Mouse (Mus musculus): ENCODE results near the gene Mycbp2. TPM values are rescaled to one million over a fixed set of nuclear protein-coding genes. Genes with fewer than 3 reads are reported as not detected.
A peak's percentile ranks its signal among the peaks of the same experiment; 100 is the strongest.

The Mycbp2 gene
- polyA plus RNA-seq, 1 experiment: 50.7 TPM

- no peak for TF ChIP-seq CTCF (IDR thresholded peaks at IDR 0.05; ENCODE audit: borderline replicate concordance, insufficient read depth, low read length)
- no peak for TF ChIP-seq POLR2A (IDR thresholded peaks at IDR 0.05; ENCODE audit: low read depth, low read length)
- no peak overlapping the region for H3K27ac ChIP-seq (ENCODE audit: insufficient read depth, low read length)
- no peak overlapping the region for H3K4me3 ChIP-seq (ENCODE audit: insufficient read depth, low read length)
- no peaks in the 10 kb centered on the region; the same call in 1 of the 2 replicates for H3K4me1 ChIP-seq (ENCODE audit: control insufficient read depth, insufficient read depth, low read length)
Measured at GRCm38 (mm10) chr14:103354396-103355352, 8.1 kb upstream of the Mycbp2 start.

DNA sequence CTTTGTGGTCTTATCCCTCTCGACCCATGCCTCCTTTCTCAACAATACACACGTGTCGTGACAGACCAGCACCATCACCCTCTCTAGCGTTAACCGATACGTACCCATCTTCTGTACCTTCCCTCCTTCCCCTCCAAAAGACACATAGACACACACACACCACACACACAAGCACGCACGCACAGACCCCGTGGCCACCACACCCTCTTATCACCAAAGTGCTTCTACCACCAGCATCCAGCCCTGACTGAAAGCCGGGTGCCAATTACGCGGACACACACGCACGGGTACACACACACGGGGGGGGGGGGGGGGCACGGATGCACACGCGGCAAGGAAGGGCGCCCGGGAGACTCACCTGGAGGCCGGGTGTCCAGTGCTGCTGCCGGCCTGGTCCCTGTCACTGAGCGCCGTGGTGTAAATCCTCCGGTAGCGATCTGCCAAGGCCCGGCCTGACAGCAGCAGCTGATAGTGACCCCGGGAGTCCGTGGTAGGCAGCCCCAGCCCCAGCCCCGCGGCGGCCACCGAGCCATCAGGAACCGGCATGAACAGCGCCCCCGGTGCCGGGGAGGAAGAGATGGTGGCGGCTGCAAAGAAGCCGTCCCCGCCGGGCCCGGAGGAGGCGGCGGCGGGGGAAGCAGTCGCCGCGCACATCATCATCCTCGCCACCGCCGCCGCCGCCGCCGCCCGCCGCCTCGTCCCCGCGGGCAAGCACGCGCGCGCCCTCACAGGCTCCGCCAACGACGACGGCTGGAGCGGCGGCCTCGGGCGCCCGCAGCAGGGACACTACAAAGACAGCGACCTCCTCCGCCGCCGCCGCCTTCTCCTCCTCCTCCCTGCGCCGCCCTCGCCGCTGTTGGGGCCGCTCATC is 521 bp downstream of the Mycbp2 start:
- H3K27ac ChIP-seq (ENCODE audit: insufficient read depth, low read length): peak overlapping the region; percentile 48; the same call in 1 of the 2 replicates
- H3K4me3 ChIP-seq (ENCODE audit: insufficient read depth, low read length): peak overlapping the region; percentile 74
- TF ChIP-seq CTCF (IDR thresholded peaks at IDR 0.05; ENCODE audit: borderline replicate concordance, insufficient read depth, low read length): no peak
- TF ChIP-seq POLR2A (IDR thresholded peaks at IDR 0.05; ENCODE audit: low read depth, low read length): no peak
- no peaks in the 10 kb centered on the region for H3K4me1 ChIP-seq (ENCODE audit: control insufficient read depth, insufficient read depth, low read length)

DNA sequence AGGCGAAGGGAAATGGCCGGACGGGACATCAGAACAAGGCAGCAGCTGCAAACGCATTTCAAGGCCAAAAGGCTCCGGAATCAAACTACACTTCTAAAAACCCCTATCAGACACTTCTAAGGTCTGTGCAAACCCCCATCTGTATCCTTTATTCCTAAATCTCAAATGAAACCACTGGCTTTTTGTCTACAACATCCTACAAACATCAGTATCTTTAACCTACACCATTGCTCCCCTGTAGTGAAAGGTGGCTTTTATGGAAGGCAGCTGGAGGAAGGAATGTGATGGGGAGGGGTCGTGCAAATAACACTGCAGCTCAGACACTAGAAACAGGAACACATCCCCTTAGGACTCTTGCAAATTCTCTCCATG is 1.1 kb downstream of the Mycbp2 start:
- H3K27ac ChIP-seq (ENCODE audit: insufficient read depth, low read length): no peak overlapping the region
- peak overlapping the region; percentile 74 for H3K4me3 ChIP-seq (ENCODE audit: insufficient read depth, low read length)
- H3K4me1 ChIP-seq (ENCODE audit: control insufficient read depth, insufficient read depth, low read length): no peaks in the 10 kb centered on the region
- TF ChIP-seq CTCF (IDR thresholded peaks at IDR 0.05; ENCODE audit: borderline replicate concordance, insufficient read depth, low read length) (no peak), POLR2A (IDR thresholded peaks at IDR 0.05; ENCODE audit: low read depth, low read length) (no peak)

DNA sequence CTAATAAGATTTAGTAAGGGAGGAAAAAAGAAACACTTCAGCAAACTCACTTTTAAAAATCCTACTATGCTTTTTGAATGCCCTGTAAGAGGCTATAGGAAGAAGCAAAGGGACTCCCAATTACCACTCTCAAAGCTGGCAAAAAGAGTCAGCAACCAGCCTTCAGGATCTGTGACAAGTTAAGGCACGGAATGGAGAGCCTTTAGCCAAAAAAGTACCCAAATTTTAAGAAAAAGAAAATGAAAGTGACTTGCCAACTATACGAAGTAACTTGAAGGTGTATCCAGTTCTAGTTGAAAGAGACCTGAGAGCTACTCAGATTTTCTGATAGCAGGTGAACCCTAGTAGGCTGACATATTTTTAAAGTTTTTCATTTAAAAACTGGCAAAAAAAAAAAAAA is 1.6 kb downstream of the Mycbp2 start:
- no peak overlapping the region for H3K27ac ChIP-seq (ENCODE audit: insufficient read depth, low read length)
- H3K4me3 ChIP-seq (ENCODE audit: insufficient read depth, low read length): peak overlapping the region; percentile 54
- TF ChIP-seq CTCF (IDR thresholded peaks at IDR 0.05; ENCODE audit: borderline replicate concordance, insufficient read depth, low read length): no peak
- no peaks in the 10 kb centered on the region for H3K4me1 ChIP-seq (ENCODE audit: control insufficient read depth, insufficient read depth, low read length)

DNA sequence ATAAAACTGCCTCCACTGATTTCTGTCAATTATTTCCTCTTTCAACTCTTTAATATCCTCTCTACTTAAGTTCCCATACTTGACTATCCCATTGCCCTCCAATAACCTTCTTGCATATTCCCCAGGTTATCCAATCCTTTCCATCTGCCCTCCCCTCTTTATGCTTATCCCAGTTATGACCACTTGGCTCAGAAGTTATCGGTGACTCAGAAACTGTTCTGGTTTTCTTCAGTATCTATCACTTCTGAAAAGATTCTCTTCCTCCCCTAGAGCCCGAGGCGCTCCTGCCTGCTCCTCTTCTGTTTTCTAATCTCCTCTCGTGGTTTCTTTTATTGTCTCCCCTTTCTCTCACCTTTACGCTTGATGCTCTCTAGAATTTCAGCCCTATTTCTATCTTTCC is 2.8 kb downstream of the Mycbp2 start:
- no peaks in the 10 kb centered on the region for H3K4me1 ChIP-seq (ENCODE audit: control insufficient read depth, insufficient read depth, low read length)
- no peak overlapping the region for H3K4me3 ChIP-seq (ENCODE audit: insufficient read depth, low read length)
- no peak for TF ChIP-seq POLR2A (IDR thresholded peaks at IDR 0.05; ENCODE audit: low read depth, low read length)
- TF ChIP-seq CTCF (IDR thresholded peaks at IDR 0.05; ENCODE audit: borderline replicate concordance, insufficient read depth, low read length): no peak
- H3K27ac ChIP-seq (ENCODE audit: insufficient read depth, low read length): no peak overlapping the region

GRCm38 (mm10) chr14:103341385-103342294 is 5.0 kb downstream of the Mycbp2 start:
- no peaks in the 10 kb centered on the region for H3K4me1 ChIP-seq (ENCODE audit: control insufficient read depth, insufficient read depth, low read length)
- TF ChIP-seq CTCF (IDR thresholded peaks at IDR 0.05; ENCODE audit: borderline replicate concordance, insufficient read depth, low read length): no peak
- no peak for TF ChIP-seq POLR2A (IDR thresholded peaks at IDR 0.05; ENCODE audit: low read depth, low read length)
- no peak overlapping the region for H3K27ac ChIP-seq (ENCODE audit: insufficient read depth, low read length)
- no peak overlapping the region for H3K4me3 ChIP-seq (ENCODE audit: insufficient read depth, low read length)

DNA sequence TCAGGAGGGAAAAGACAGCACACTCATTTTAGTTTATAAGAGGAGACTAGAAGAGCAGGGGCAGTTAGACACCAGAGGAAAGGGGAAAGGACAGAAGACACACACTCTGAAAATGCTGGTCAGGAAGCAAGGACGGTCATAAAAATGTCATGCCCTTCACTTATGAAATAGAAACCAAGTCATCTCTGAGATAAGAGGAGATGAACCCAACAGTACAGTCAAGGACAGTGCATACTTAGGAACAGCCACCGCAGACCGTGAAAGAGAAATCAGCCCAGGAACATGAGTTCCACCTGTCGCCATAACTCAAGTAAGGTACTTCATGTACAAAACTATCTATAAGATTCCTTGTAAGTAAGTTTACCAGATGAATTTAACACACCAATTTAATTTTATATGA is 33.7 kb downstream of the Mycbp2 start:
- no peaks in the 10 kb centered on the region for H3K4me1 ChIP-seq (ENCODE audit: control insufficient read depth, insufficient read depth, low read length)
- H3K27ac ChIP-seq (ENCODE audit: insufficient read depth, low read length): no peak overlapping the region
- no peak overlapping the region for H3K4me3 ChIP-seq (ENCODE audit: insufficient read depth, low read length)
- TF ChIP-seq CTCF (IDR thresholded peaks at IDR 0.05; ENCODE audit: borderline replicate concordance, insufficient read depth, low read length) (no peak), POLR2A (IDR thresholded peaks at IDR 0.05; ENCODE audit: low read depth, low read length) (no peak)

DNA sequence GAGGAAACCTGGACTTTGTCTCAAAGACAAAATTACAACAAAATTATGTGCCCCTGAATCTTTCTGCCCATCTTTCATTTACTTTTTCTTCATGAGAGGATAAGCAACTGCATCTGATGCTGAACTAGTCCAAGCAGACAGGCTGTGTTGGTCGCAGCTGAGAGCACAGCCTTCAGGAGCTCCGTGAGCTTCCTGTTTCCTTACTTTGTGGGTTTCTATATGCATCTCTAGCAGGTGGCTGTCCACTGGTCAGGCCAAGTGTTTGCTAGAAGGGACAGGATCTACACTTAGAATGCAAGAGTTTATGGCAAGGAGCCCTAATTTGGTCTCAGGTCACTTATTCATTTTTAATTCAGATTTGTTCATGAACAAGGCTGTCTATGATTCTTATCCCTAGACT is 50.4 kb downstream of the Mycbp2 start:
- no peak overlapping the region for H3K4me3 ChIP-seq (ENCODE audit: insufficient read depth, low read length)
- H3K27ac ChIP-seq (ENCODE audit: insufficient read depth, low read length): no peak overlapping the region
- TF ChIP-seq CTCF (IDR thresholded peaks at IDR 0.05; ENCODE audit: borderline replicate concordance, insufficient read depth, low read length): no peak
- no peak for TF ChIP-seq POLR2A (IDR thresholded peaks at IDR 0.05; ENCODE audit: low read depth, low read length)
- no peaks in the 10 kb centered on the region for H3K4me1 ChIP-seq (ENCODE audit: control insufficient read depth, insufficient read depth, low read length)

GRCm38 (mm10) chr14:103286650-103287049 is 60.0 kb downstream of the Mycbp2 start:
- no peak for TF ChIP-seq POLR2A (IDR thresholded peaks at IDR 0.05; ENCODE audit: low read depth, low read length)
- TF ChIP-seq CTCF (IDR thresholded peaks at IDR 0.05; ENCODE audit: borderline replicate concordance, insufficient read depth, low read length): no peak
- Histone ChIP-seq H3K27ac (ENCODE audit: insufficient read depth, low read length) (no peak overlapping the region), H3K4me3 (ENCODE audit: insufficient read depth, low read length) (no peak overlapping the region), H3K4me1 (ENCODE audit: control insufficient read depth, insufficient read depth, low read length) (no peaks in the 10 kb centered on the region)
